8 mouse cellular contexts compared by ENCODE assay signal in genomic region chr1:52524150-52524549, GRCm38 (mm10). TPM values are rescaled to one million over a fixed set of nuclear protein-coding genes. Genes with fewer than 3 reads are reported as not detected.
DNase-seq lines count a peak whose midpoint lies in the region; ATAC-seq and TF ChIP-seq lines count a peak whose summit lies in the region.

No protein-coding gene starts in this region.

- DNase-seq in kidney, postnatal 0 days (ENCODE audit: low spot score), result peak; percentile 18
- no peak for DNase-seq in kidney, postnatal 25 days
- DNase-seq in layer of hippocampus, adult 2 months (ENCODE audit: low spot score in 2 of 2), result peak; percentile 62 to 78
- DNase-seq in midbrain, postnatal 0 days (ENCODE audit: low spot score), result peak; percentile 47
- no peak for DNase-seq in thymus, postnatal 0 days (ENCODE audit: low spot score)

- 51% methylated on average over 7 of the region's 7 CpGs for WGBS in kidney, postnatal 0 days
- WGBS in forebrain, embryonic 12.5 days, result 64% methylated on average over 7 of the region's 7 CpGs
- 53% methylated on average over 7 of the region's 7 CpGs for WGBS in midbrain, postnatal 0 days

- H3K9me3 ChIP-seq in kidney, postnatal 0 days (replicated peaks; ENCODE audit: low read length), result no peaks in the 10 kb centered on the region
- no peaks in the 10 kb centered on the region for H3K9me3 ChIP-seq in forebrain, embryonic 12.5 days
- H3K9me3 ChIP-seq in midbrain, postnatal 0 days (ENCODE audit: low read length), result no peaks in the 10 kb centered on the region

- no peak overlapping the region for H3K4me2 ChIP-seq in kidney, postnatal 0 days (ENCODE audit: low read length)
- no peak overlapping the region for H3K4me2 ChIP-seq in forebrain, embryonic 12.5 days
- no peak overlapping the region for H3K4me2 ChIP-seq in midbrain, postnatal 0 days (ENCODE audit: low read depth, low read length, poor library complexity, severe bottlenecking)

- H3K36me3 ChIP-seq in kidney, postnatal 0 days (ENCODE audit: insufficient read depth, low read length), result no peaks in the 10 kb centered on the region
- H3K36me3 ChIP-seq in forebrain, embryonic 12.5 days (replicated peaks), result no peaks in the 10 kb centered on the region
- no peaks in the 10 kb centered on the region for H3K36me3 ChIP-seq in midbrain, postnatal 0 days (ENCODE audit: insufficient read depth, low read length)

- H3K4me1 ChIP-seq in kidney, postnatal 0 days (replicated peaks; ENCODE audit: insufficient read depth, low read length), result no peaks in the 10 kb centered on the region
- H3K4me1 ChIP-seq in forebrain, embryonic 12.5 days, result no peaks in the 10 kb centered on the region
- no peaks in the 10 kb centered on the region for H3K4me1 ChIP-seq in midbrain, postnatal 0 days (ENCODE audit: insufficient read depth, low read length)

- ATAC-seq in kidney, postnatal 0 days (replicated peaks; ENCODE audit: low FRiP score, low read depth), result no peak
- peak; percentile 70; the same call in 1 of the 2 replicates for ATAC-seq in forebrain, embryonic 12.5 days (ENCODE audit: low FRiP score)
- ATAC-seq in midbrain, postnatal 0 days (ENCODE audit: low FRiP score), result no peak
- no peak for ATAC-seq in erythroblast, adult 5-6 weeks (replicated peaks; ENCODE audit: low FRiP score, poor library complexity, severe bottlenecking)
- no peak for ATAC-seq in megakaryocyte-erythroid progenitor cell, adult 5-6 weeks (replicated peaks; ENCODE audit: low FRiP score, low TSS enrichment, poor library complexity, severe bottlenecking)

- H3K9ac ChIP-seq in kidney, postnatal 0 days (ENCODE audit: low read depth, low read length), result no peak overlapping the region
- no peak overlapping the region for H3K9ac ChIP-seq in forebrain, embryonic 12.5 days
- no peak overlapping the region for H3K9ac ChIP-seq in midbrain, postnatal 0 days (replicated peaks; ENCODE audit: low read length, poor library complexity, severe bottlenecking)

- H3K4me3 ChIP-seq in kidney, postnatal 0 days (replicated peaks; ENCODE audit: low read depth, low read length), result no peak overlapping the region
- no peak overlapping the region for H3K4me3 ChIP-seq in forebrain, embryonic 12.5 days (replicated peaks)
- no peak overlapping the region for H3K4me3 ChIP-seq in layer of hippocampus, adult 2 months
- no peak overlapping the region for H3K4me3 ChIP-seq in midbrain, postnatal 0 days (ENCODE audit: low read depth, low read length)

- TF ChIP-seq CTCF in kidney, postnatal 0 days (IDR thresholded peaks at IDR 0.05; ENCODE audit: low read depth), result no peak
- peak; percentile 24 for TF ChIP-seq CTCF in layer of hippocampus, adult 2 months (conservative IDR thresholded peaks at IDR 0.05)
- no peak for TF ChIP-seq CTCF in midbrain, postnatal 0 days (IDR thresholded peaks at IDR 0.05)

- H3K27me3 ChIP-seq in kidney, postnatal 0 days (ENCODE audit: insufficient read depth, low read length), result no peaks in the 10 kb centered on the region
- no peaks in the 10 kb centered on the region for H3K27me3 ChIP-seq in forebrain, embryonic 12.5 days
- H3K27me3 ChIP-seq in midbrain, postnatal 0 days (ENCODE audit: insufficient read depth, low read length), result no peaks in the 10 kb centered on the region

- no peak overlapping the region for H3K27ac ChIP-seq in kidney, postnatal 0 days
- 0 out of 2 replicates have a peak overlapping the region, but pooled peaks have one; percentile 25 for H3K27ac ChIP-seq in forebrain, embryonic 12.5 days
- H3K27ac ChIP-seq in layer of hippocampus, adult 2 months, result peak overlapping the region; percentile 57; the same call in 1 of the 2 replicates
- H3K27ac ChIP-seq in midbrain, postnatal 0 days (ENCODE audit: low read depth, low read length), result no peak overlapping the region

RNA-seq across cellular contexts. Expression of gene Nab1, which starts 23.7 kb away (rescaled TPM):
- 15.6 and 15.9 TPM in 2 replicates for polyA plus RNA-seq in kidney, postnatal 0 days (2015; fragmentation: Nextera tagmentation; extraction: Ambion mirVana)
- 6.6 and 10.1 TPM in 2 replicates for polyA plus RNA-seq in forebrain, embryonic 12.5 days (2016; fragmentation: Nextera tagmentation; extraction: Ambion mirVana)
- 10 to 100 TPM; 31.0 to 32.2 TPM for total RNA-seq in layer of hippocampus, adult 2 months (2021)
- total RNA-seq in midbrain, postnatal 0 days (2014; rRNA removed), result 11.0 and 14.5 TPM in 2 replicates
- 4.9 and 5.9 TPM in 2 replicates for polyA plus RNA-seq in midbrain, postnatal 0 days (2015; fragmentation: Nextera tagmentation; extraction: Ambion mirVana)
- total RNA-seq in erythroblast, adult 5-6 weeks (2015; ENCODE audit: low replicate concordance), result 12.3 and 19.8 TPM in 2 replicates
- 7.2 and 13.1 TPM in 2 replicates for total RNA-seq in erythroblast, adult 5-6 weeks (2017; ENCODE audit: low replicate concordance)
- total RNA-seq in megakaryocyte-erythroid progenitor cell, adult 5-6 weeks (2014; fragmentation: Nextera tagmentation), result 11.5 and 12.1 TPM in 2 replicates
- 22.5 and 29.8 TPM in 2 replicates for total RNA-seq in megakaryocyte-erythroid progenitor cell, adult 5-6 weeks (2017)
- polyA plus RNA-seq in thymus, postnatal 0 days (2015; fragmentation: Nextera tagmentation; extraction: Ambion mirVana), result 13.6 and 18.1 TPM in 2 replicates

Comparison
In these comparisons a context has a peak if more than half of its experiments do, and no peak if none do; other contexts are left out.
1. DNase-seq: peak in kidney, postnatal 0 days (single experiment), layer of hippocampus, adult 2 months (2 of 2) and midbrain, postnatal 0 days (single experiment); none in kidney, postnatal 25 days (0 of 2) and thymus, postnatal 0 days (single experiment).
2. H3K27ac ChIP-seq: peak in forebrain, embryonic 12.5 days (single experiment) and layer of hippocampus, adult 2 months (single experiment); none in kidney, postnatal 0 days (single experiment) and midbrain, postnatal 0 days (single experiment).